Mouse (Mus musculus) CH12F3 (cell line): ENCODE data around the gene Tmem223.
"Not testable (repeated sequence)": the region's sequence is repeated elsewhere in the genome, so short reads cannot be mapped to it uniquely, and the experiment has no call there.

ENCODE experiments used
- in situ Hi-C: fragments of 300-500 bp; cut with MboI; formaldehyde crosslinking; loops from 2 replicates; pipeline ENCODE4 v1.14.3; 2020; ENCODE audit warnings: low sequenced_read_pairs

Gene Tmem223

GRCm38 (mm10) chr19:8770567-8771270 lies at the start of gene Tmem223:
Tmem223 (plus strand) TSS chr19:8770996.
- in situ Hi-C loops = no loop called here

- in situ Hi-C loops = no loop called here
Measured at GRCm38 (mm10) chr19:8721378-8721777, 49.4 kb upstream of the Tmem223 start.

GRCm38 (mm10) chr19:8722021-8722420 lies 48.8 kb upstream of the Tmem223 start:
- in situ Hi-C loops = no loop called here

GRCm38 (mm10) chr19:8722559-8722906 lies 48.3 kb upstream of the Tmem223 start:
- in situ Hi-C loops = no loop called here

- in situ Hi-C loops = no loop called here
Measured at GRCm38 (mm10) chr19:8722907-8723573, 47.8 kb upstream of the Tmem223 start, which contains the start of gene Slc3a2. Slc3a2 (minus strand) TSS chr19:8723369.

GRCm38 (mm10) chr19:8723574-8724346 lies 47.0 kb upstream of the Tmem223 start:
- in situ Hi-C loops = no loop called here

GRCm38 (mm10) chr19:8724392-8724791 lies 46.4 kb upstream of the Tmem223 start:
- in situ Hi-C loops = no loop called here

- in situ Hi-C loops = no loop called here
Measured at GRCm38 (mm10) chr19:8725081-8725613, 45.6 kb upstream of the Tmem223 start.

GRCm38 (mm10) chr19:8726609-8727390 lies 44.0 kb upstream of the Tmem223 start:
- in situ Hi-C loops = no loop called here

GRCm38 (mm10) chr19:8727495-8728114 lies 43.2 kb upstream of the Tmem223 start:
- in situ Hi-C loops = no loop called here

GRCm38 (mm10) chr19:8728335-8729099 lies 42.3 kb upstream of the Tmem223 start:
- in situ Hi-C loops = not testable (repeated sequence)

GRCm38 (mm10) chr19:8734334-8734733 lies 36.5 kb upstream of the Tmem223 start:
- in situ Hi-C loops = no loop called here

GRCm38 (mm10) chr19:8735389-8736159 lies 35.2 kb upstream of the Tmem223 start, which contains the start of gene Wdr74:
Wdr74 (plus strand) TSS chr19:8735827.
- in situ Hi-C loops = no loop called here

- in situ Hi-C loops = no loop called here
Measured at GRCm38 (mm10) chr19:8736160-8736467, 34.7 kb upstream of the Tmem223 start.

GRCm38 (mm10) chr19:8738911-8739310 lies 31.9 kb upstream of the Tmem223 start:
- in situ Hi-C loops = no loop called here

GRCm38 (mm10) chr19:8739646-8740045 lies 31.1 kb upstream of the Tmem223 start:
- in situ Hi-C loops = no loop called here

GRCm38 (mm10) chr19:8740603-8741002 lies 30.2 kb upstream of the Tmem223 start, which contains the start of gene 1700092M07Rik:
1700092M07Rik (plus strand) TSS chr19:8740718.
- in situ Hi-C loops = no loop called here

GRCm38 (mm10) chr19:8741243-8741869 lies 29.4 kb upstream of the Tmem223 start, which contains the start of gene Stx5a:
Stx5a (plus strand) TSS chr19:8741413.
- in situ Hi-C loops = no loop called here
